Mouse (Mus musculus) heart, embryonic 13.5 days (tissue): ENCODE data around the gene Dvl2. TPM values are rescaled to one million over a fixed set of nuclear protein-coding genes. Genes with fewer than 3 reads are reported as not detected.

ENCODE experiments used
- ATAC-seq: fragments of 200-750 bp; cut with Nextera tagmentation; 2 replicates; pipeline ENCODE4 v1.8.0; 2017; ENCODE audit warnings: moderate TSS enrichment; ENCODE audit not compliant: insufficient number of reproducible peaks, low FRiP score, low TSS enrichment; ENCODE audit errors: extremely low read depth
- H3K27ac ChIP-seq: fragments of 300-500 bp; sonication (generic); replicated peaks from 2 replicates; pipeline ENCODE4 v1.5.1; 2015; ENCODE audit warnings: moderate library complexity, mild to moderate bottlenecking, inconsistent platforms
- H3K27me3 ChIP-seq: fragments of 300-500 bp; sonication (generic); replicated peaks from 2 replicates; pipeline ENCODE4 v1.6.1; 2015; ENCODE audit warnings: mild to moderate bottlenecking, inconsistent platforms
- H3K36me3 ChIP-seq: fragments of 300-500 bp; sonication (generic); 2 replicates; pipeline ENCODE4 v1.6.1; 2015; ENCODE audit warnings: mild to moderate bottlenecking, inconsistent platforms
- H3K4me1 ChIP-seq: fragments of 300-500 bp; sonication (generic); 2 replicates; pipeline ENCODE4 v1.6.1; 2015; ENCODE audit warnings: inconsistent platforms
- H3K4me2 ChIP-seq: fragments of 300-500 bp; sonication (generic); 2 replicates; pipeline ENCODE4 v1.6.1; 2015; ENCODE audit warnings: inconsistent platforms, mild to moderate bottlenecking, moderate library complexity
- H3K4me3 ChIP-seq: fragments of 300-500 bp; sonication (generic); 2 replicates; pipeline ENCODE4 v1.5.1; 2015; ENCODE audit warnings: moderate library complexity, mild to moderate bottlenecking, inconsistent platforms
- H3K9ac ChIP-seq: fragments of 300-500 bp; sonication (generic); 2 replicates; pipeline ENCODE4 v1.6.1; 2015; ENCODE audit warnings: inconsistent platforms, mild to moderate bottlenecking, moderate library complexity
- H3K9me3 ChIP-seq: fragments of 300-500 bp; sonication (generic); 2 replicates; pipeline ENCODE4 v1.6.1; 2016; ENCODE audit warnings: inconsistent platforms
- WGBS: fragments of 180-500 bp; shearing (Covaris S2); methylation state at CpG from one replicate; pipeline ENCODE4 v1.1.7; 2015; ENCODE audit warnings: mixed read lengths; 5-methylcytosine and 5-hydroxymethylcytosine counted together
- polyA plus RNA-seq: library from polyadenylated mRNA; unstranded; fragments of >200 nt; fragmentation: Nextera tagmentation; extraction: Ambion mirVana; gene quantifications from 2 replicates; pipeline ENCODE4 v1.2.1, GENCODE M21; 2015

The Dvl2 gene
- polyA plus RNA-seq, 1 experiment from 2014 or later = 20.7 TPM

- under 1% methylated on average over 58 of the region's 66 CpGs for WGBS
- Histone ChIP-seq H3K4me1 (peaks cover 45% of the 10 kb centered on the region), H3K4me2 (peak overlapping the region; percentile 70), H3K4me3 (peak overlapping the region; percentile 99), H3K9me3 (no peaks in the 10 kb centered on the region), H3K9ac (peak overlapping the region; percentile 100), H3K27ac (peak overlapping the region; percentile 99), H3K36me3 (peaks cover 53% of the 10 kb centered on the region), H3K27me3 (no peaks in the 10 kb centered on the region)
- ATAC-seq = no peak
Measured at GRCm38 (mm10) chr11:69996161-69997061, 4.0 kb upstream of the Dvl2 start.

- Histone ChIP-seq H3K4me2 (peak overlapping the region; percentile 70), H3K9me3 (no peaks in the 10 kb centered on the region), H3K36me3 (peaks cover 56% of the 10 kb centered on the region), H3K9ac (peak overlapping the region; percentile 100), H3K4me3 (peak overlapping the region; percentile 99), H3K27me3 (no peaks in the 10 kb centered on the region), H3K27ac (peak overlapping the region; percentile 99), H3K4me1 (peaks cover 52% of the 10 kb centered on the region)
- WGBS = under 1% methylated on average over 36 of the region's 44 CpGs
- peak; percentile 58 for ATAC-seq
Measured at GRCm38 (mm10) chr11:69997070-69997509, 3.3 kb upstream of the Dvl2 start.

GRCm38 (mm10) chr11:69998567-69999491, 1.6 kb upstream of the Dvl2 start:
- no peaks in the 10 kb centered on the region for H3K27me3 ChIP-seq
- WGBS = 87% methylated on average over 27 of the region's 27 CpGs
- peak overlapping the region; percentile 70 for H3K4me2 ChIP-seq
- H3K27ac ChIP-seq = no peak overlapping the region
- no peaks in the 10 kb centered on the region for H3K9me3 ChIP-seq
- H3K9ac ChIP-seq = peak overlapping the region; percentile 100; the same call in 1 of the 2 replicates
- peak overlapping the region; percentile 99 for H3K4me3 ChIP-seq
- H3K4me1 ChIP-seq = peaks cover 60% of the 10 kb centered on the region
- H3K36me3 ChIP-seq = peaks cover 44% of the 10 kb centered on the region
- ATAC-seq = no peak

GRCm38 (mm10) chr11:69999666-70000065, 729 bp upstream of the Dvl2 start:
- no peak for ATAC-seq
- Histone ChIP-seq H3K9me3 (no peaks in the 10 kb centered on the region), H3K9ac (0 out of 2 replicates have a peak overlapping the region, but pooled peaks have one; percentile 34), H3K4me1 (peaks cover 54% of the 10 kb centered on the region), H3K4me2 (peak overlapping the region; percentile 79), H3K36me3 (peaks cover 36% of the 10 kb centered on the region), H3K27me3 (no peaks in the 10 kb centered on the region), H3K27ac (peak overlapping the region; percentile 96), H3K4me3 (peak overlapping the region; percentile 79)
- 84% methylated on average over 8 of the region's 8 CpGs for WGBS

GRCm38 (mm10) chr11:70001159-70001558, 764 bp downstream of the Dvl2 start:
- Histone ChIP-seq H3K4me2 (peak overlapping the region; percentile 79), H3K4me3 (peak overlapping the region; percentile 79), H3K9ac (peak overlapping the region; percentile 93), H3K27me3 (no peaks in the 10 kb centered on the region), H3K36me3 (peaks cover 48% of the 10 kb centered on the region), H3K4me1 (peaks cover 52% of the 10 kb centered on the region), H3K27ac (peak overlapping the region; percentile 96), H3K9me3 (no peaks in the 10 kb centered on the region)
- WGBS = 9% methylated on average over 8 of the region's 8 CpGs
- no peak for ATAC-seq

- H3K4me2 ChIP-seq = peak overlapping the region; percentile 79
- peaks cover 55% of the 10 kb centered on the region for H3K36me3 ChIP-seq
- no peak overlapping the region for H3K27ac ChIP-seq
- H3K4me3 ChIP-seq = peak overlapping the region; percentile 79
- no peaks in the 10 kb centered on the region for H3K27me3 ChIP-seq
- H3K4me1 ChIP-seq = peaks cover 52% of the 10 kb centered on the region
- peak overlapping the region; percentile 93 for H3K9ac ChIP-seq
- no peaks in the 10 kb centered on the region for H3K9me3 ChIP-seq
- ATAC-seq = no peak
Measured at GRCm38 (mm10) chr11:70001865-70002264, 1.5 kb downstream of the Dvl2 start.

GRCm38 (mm10) chr11:70002471-70002870, 2.1 kb downstream of the Dvl2 start:
- 81% methylated on average over 2 of the region's 2 CpGs for WGBS
- no peaks in the 10 kb centered on the region for H3K9me3 ChIP-seq
- no peak overlapping the region for H3K27ac ChIP-seq
- H3K4me3 ChIP-seq = peak overlapping the region; percentile 79
- peak overlapping the region; percentile 79 for H3K4me2 ChIP-seq
- H3K36me3 ChIP-seq = peaks cover 61% of the 10 kb centered on the region
- no peaks in the 10 kb centered on the region for H3K27me3 ChIP-seq
- peak overlapping the region; percentile 44; the same call in 1 of the 2 replicates for H3K9ac ChIP-seq
- peaks cover 49% of the 10 kb centered on the region for H3K4me1 ChIP-seq
- no peak for ATAC-seq

- no peak overlapping the region for H3K9ac ChIP-seq
- H3K4me2 ChIP-seq = no peak overlapping the region
- H3K36me3 ChIP-seq = peaks cover 65% of the 10 kb centered on the region
- no peak overlapping the region for H3K4me3 ChIP-seq
- peaks cover 30% of the 10 kb centered on the region for H3K4me1 ChIP-seq
- 53% methylated on average over 5 of the region's 5 CpGs for WGBS
- H3K27me3 ChIP-seq = no peaks in the 10 kb centered on the region
- H3K27ac ChIP-seq = no peak overlapping the region
- no peaks in the 10 kb centered on the region for H3K9me3 ChIP-seq
- ATAC-seq = no peak
Measured at GRCm38 (mm10) chr11:70005521-70005920, 5.1 kb downstream of the Dvl2 start.

- Histone ChIP-seq H3K9me3 (no peaks in the 10 kb centered on the region), H3K27me3 (no peaks in the 10 kb centered on the region), H3K4me2 (no peak overlapping the region), H3K4me1 (peaks cover 16% of the 10 kb centered on the region), H3K27ac (no peak overlapping the region), H3K9ac (no peak overlapping the region), H3K36me3 (peaks cover 93% of the 10 kb centered on the region), H3K4me3 (no peak overlapping the region)
- no peak for ATAC-seq
- WGBS = 83% methylated on average over 6 of the region's 6 CpGs
Measured at GRCm38 (mm10) chr11:70010033-70010432, 9.6 kb downstream of the Dvl2 start.

- 85% methylated on average over 12 of the region's 12 CpGs for WGBS
- Histone ChIP-seq H3K27ac (no peak overlapping the region), H3K4me2 (no peak overlapping the region), H3K36me3 (peaks cover 87% of the 10 kb centered on the region), H3K27me3 (no peaks in the 10 kb centered on the region), H3K9me3 (no peaks in the 10 kb centered on the region), H3K9ac (no peak overlapping the region), H3K4me1 (peaks cover 19% of the 10 kb centered on the region), H3K4me3 (no peak overlapping the region)
- ATAC-seq = no peak
Measured at GRCm38 (mm10) chr11:70010548-70010947, 10.2 kb downstream of the Dvl2 start.

- Histone ChIP-seq H3K36me3 (peaks cover 83% of the 10 kb centered on the region), H3K4me2 (no peak overlapping the region), H3K9ac (no peak overlapping the region), H3K4me3 (no peak overlapping the region), H3K9me3 (no peaks in the 10 kb centered on the region), H3K4me1 (peaks cover 22% of the 10 kb centered on the region), H3K27me3 (no peaks in the 10 kb centered on the region), H3K27ac (no peak overlapping the region)
- WGBS = 88% methylated on average over 10 of the region's 10 CpGs
- no peak for ATAC-seq
Measured at GRCm38 (mm10) chr11:70010961-70011360, 10.6 kb downstream of the Dvl2 start.
